Mouse (Mus musculus) olfactory bulb, adult 2 months (tissue): ENCODE results near the gene Abcc10.

Experiments used
- CTCF ChIP-seq: fragments of 200-500 bp; IDR thresholded peaks from 2 replicates; pipeline ENCODE4 v1.5.1; 2012; ENCODE audit warnings: low read depth, mild to moderate bottlenecking, low read length, moderate library complexity; ENCODE audit not compliant: insufficient read depth
- POLR2A ChIP-seq: fragments of 200-500 bp; IDR thresholded peaks from 2 replicates; pipeline ENCODE4 v1.6.1; 2012; ENCODE audit warnings: mild to moderate bottlenecking, low read depth, low read length, moderate library complexity; ENCODE audit not compliant: insufficient read depth

DNA sequence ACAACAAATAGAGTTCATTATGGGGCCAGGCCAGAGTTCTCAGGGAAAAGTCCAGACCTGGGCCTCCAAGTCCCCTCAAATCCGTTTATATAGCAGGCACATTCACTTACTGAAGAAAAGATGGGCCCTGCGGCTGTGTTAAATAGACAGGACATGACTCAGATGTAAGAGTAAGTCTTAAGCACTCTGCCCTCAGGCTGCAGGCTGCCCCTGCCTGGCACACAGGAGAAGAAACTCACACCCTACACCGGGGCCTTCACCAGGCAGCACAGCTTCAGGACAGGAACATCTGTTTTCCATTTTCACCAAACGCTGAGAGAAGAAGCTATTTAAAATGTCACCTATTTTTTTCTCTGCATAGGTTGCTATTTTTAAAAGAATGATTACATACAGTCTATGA is 50.6 kb downstream of the Abcc10 start:
- TF ChIP-seq CTCF (no peak), POLR2A (no peak)
